Mouse (Mus musculus) liver, embryonic 15.5 days (tissue): ENCODE data around the gene Dnaja3. TPM values are rescaled to one million over a fixed set of nuclear protein-coding genes. Genes with fewer than 3 reads are reported as not detected.

Source experiments
- ATAC-seq: fragments of 200-750 bp; cut with Nextera tagmentation; 2 replicates; pipeline ENCODE4 v1.8.0; 2017; ENCODE audit warnings: moderate number of reproducible peaks, mild to moderate bottlenecking, moderate library complexity; ENCODE audit not compliant: insufficient read depth
- H3K27ac ChIP-seq: fragments of 300-500 bp; sonication (generic); replicated peaks from 2 replicates; pipeline ENCODE4 v1.5.1; 2015; ENCODE audit warnings: mild to moderate bottlenecking, inconsistent platforms
- H3K27me3 ChIP-seq: fragments of 300-500 bp; sonication (generic); 2 replicates; pipeline ENCODE4 v1.6.1; 2015; ENCODE audit warnings: mild to moderate bottlenecking, inconsistent platforms
- H3K36me3 ChIP-seq: fragments of 300-500 bp; sonication (generic); replicated peaks from 2 replicates; pipeline ENCODE4 v1.6.1; 2015; ENCODE audit warnings: moderate library complexity, mild to moderate bottlenecking, inconsistent platforms
- H3K4me1 ChIP-seq: fragments of 300-500 bp; sonication (generic); replicated peaks from 2 replicates; pipeline ENCODE4 v1.6.1; 2015; ENCODE audit warnings: inconsistent platforms
- H3K4me2 ChIP-seq: fragments of 300-500 bp; sonication (generic); 2 replicates; pipeline ENCODE4 v1.6.1; 2015; ENCODE audit warnings: moderate library complexity, mild to moderate bottlenecking, inconsistent platforms
- H3K4me3 ChIP-seq: fragments of 300-500 bp; sonication (generic); replicated peaks from 2 replicates; pipeline ENCODE4 v1.5.1; 2015; ENCODE audit warnings: mild to moderate bottlenecking, inconsistent platforms
- H3K9ac ChIP-seq: fragments of 300-500 bp; sonication (generic); 2 replicates; pipeline ENCODE4 v1.6.1; 2015; ENCODE audit warnings: moderate library complexity, mild to moderate bottlenecking, inconsistent platforms
- H3K9me3 ChIP-seq: fragments of 300-500 bp; sonication (generic); replicated peaks from 2 replicates; pipeline ENCODE4 v1.6.1; 2016; ENCODE audit warnings: inconsistent platforms
- WGBS: fragments of 180-500 bp; shearing (Covaris S2); methylation state at CpG from one replicate; pipeline ENCODE4 v1.1.7; 2015; ENCODE audit warnings: mixed read lengths; ENCODE audit not compliant: insufficient replicate concordance; 5-methylcytosine and 5-hydroxymethylcytosine counted together
- polyA plus RNA-seq: library from polyadenylated mRNA; unstranded; fragments of >200 nt; fragmentation: Nextera tagmentation; extraction: Ambion mirVana; gene quantifications from 2 replicates; pipeline ENCODE4 v1.2.1, GENCODE M21; 2015

Dnaja3 gene
- polyA plus RNA-seq, 1 experiment from 2014 or later: 45.7 TPM

GRCm38 (mm10) chr16:4701211-4701610 lies 61.4 kb downstream of the Dnaja3 start:
- Histone ChIP-seq H3K36me3 (peaks cover 96% of the 10 kb centered on the region), H3K9me3 (no peaks in the 10 kb centered on the region), H3K9ac (no peak overlapping the region), H3K27ac (no peak overlapping the region), H3K4me2 (no peak overlapping the region), H3K27me3 (no peaks in the 10 kb centered on the region), H3K4me3 (no peak overlapping the region), H3K4me1 (0 out of 2 replicates have a peak, but pooled peaks cover 10% of the 10 kb centered on the region)
- WGBS: 78% methylated on average over 3 of the region's 3 CpGs
- ATAC-seq: no peak

- peak; percentile 88 for ATAC-seq
- 70% methylated on average over 1 of the region's 1 CpGs for WGBS
- Histone ChIP-seq H3K4me2 (no peak overlapping the region), H3K27me3 (no peaks in the 10 kb centered on the region), H3K9me3 (no peaks in the 10 kb centered on the region), H3K27ac (peak overlapping the region; percentile 48; the same call in 1 of the 2 replicates), H3K4me1 (0 out of 2 replicates have a peak, but pooled peaks cover 10% of the 10 kb centered on the region), H3K9ac (no peak overlapping the region), H3K4me3 (no peak overlapping the region), H3K36me3 (peaks cover 95% of the 10 kb centered on the region)
Measured at GRCm38 (mm10) chr16:4702646-4703045, 62.9 kb downstream of the Dnaja3 start.

DNA sequence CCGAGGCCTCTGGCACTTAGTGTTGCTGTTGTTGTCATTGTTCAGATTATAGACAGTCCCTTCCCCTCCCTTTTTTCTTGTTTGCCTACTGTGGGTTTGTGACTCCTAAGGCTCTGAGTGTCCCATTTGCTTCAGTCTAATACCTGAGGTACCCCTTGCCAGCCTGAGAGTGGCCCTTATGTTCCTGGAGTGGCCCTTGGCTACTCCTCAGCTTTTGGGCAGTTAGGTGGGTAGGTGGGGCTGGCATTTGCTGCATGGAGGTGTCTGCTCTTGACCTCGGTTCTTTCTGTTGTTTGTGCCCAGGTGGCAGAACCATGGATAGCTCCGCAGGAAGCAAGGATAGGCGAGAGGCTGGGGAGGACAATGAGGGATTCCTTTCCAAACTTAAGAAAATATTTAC lies 65.8 kb downstream of the Dnaja3 start:
- ATAC-seq: no peak
- no peaks in the 10 kb centered on the region for H3K27me3 ChIP-seq
- WGBS: 69% methylated on average over 4 of the region's 4 CpGs
- no peaks in the 10 kb centered on the region for H3K9me3 ChIP-seq
- no peak overlapping the region for H3K4me3 ChIP-seq
- no peak overlapping the region for H3K4me2 ChIP-seq
- H3K4me1 ChIP-seq: 0 out of 2 replicates have a peak, but pooled peaks cover 10% of the 10 kb centered on the region
- no peak overlapping the region for H3K9ac ChIP-seq
- H3K27ac ChIP-seq: no peak overlapping the region
- peaks cover 97% of the 10 kb centered on the region for H3K36me3 ChIP-seq

- no peak overlapping the region for H3K4me3 ChIP-seq
- no peak overlapping the region for H3K9ac ChIP-seq
- ATAC-seq: no peak
- 90% methylated on average over 4 of the region's 4 CpGs for WGBS
- no peak overlapping the region for H3K4me2 ChIP-seq
- H3K9me3 ChIP-seq: no peaks in the 10 kb centered on the region
- H3K27ac ChIP-seq: no peak overlapping the region
- peaks cover 99% of the 10 kb centered on the region for H3K36me3 ChIP-seq
- no peaks in the 10 kb centered on the region for H3K27me3 ChIP-seq
- H3K4me1 ChIP-seq: no peaks in the 10 kb centered on the region
Measured at GRCm38 (mm10) chr16:4711173-4711572, 71.4 kb downstream of the Dnaja3 start.

- no peak for ATAC-seq
- peaks cover 80% of the 10 kb centered on the region for H3K36me3 ChIP-seq
- H3K4me2 ChIP-seq: no peak overlapping the region
- H3K27ac ChIP-seq: no peak overlapping the region
- WGBS: 81% methylated on average over 17 of the region's 17 CpGs
- no peak overlapping the region for H3K9ac ChIP-seq
- H3K4me3 ChIP-seq: no peak overlapping the region
- H3K4me1 ChIP-seq: peaks cover 9% of the 10 kb centered on the region
- H3K9me3 ChIP-seq: no peaks in the 10 kb centered on the region
- H3K27me3 ChIP-seq: no peaks in the 10 kb centered on the region
Measured at GRCm38 (mm10) chr16:4713861-4714710, 74.3 kb downstream of the Dnaja3 start.

DNA sequence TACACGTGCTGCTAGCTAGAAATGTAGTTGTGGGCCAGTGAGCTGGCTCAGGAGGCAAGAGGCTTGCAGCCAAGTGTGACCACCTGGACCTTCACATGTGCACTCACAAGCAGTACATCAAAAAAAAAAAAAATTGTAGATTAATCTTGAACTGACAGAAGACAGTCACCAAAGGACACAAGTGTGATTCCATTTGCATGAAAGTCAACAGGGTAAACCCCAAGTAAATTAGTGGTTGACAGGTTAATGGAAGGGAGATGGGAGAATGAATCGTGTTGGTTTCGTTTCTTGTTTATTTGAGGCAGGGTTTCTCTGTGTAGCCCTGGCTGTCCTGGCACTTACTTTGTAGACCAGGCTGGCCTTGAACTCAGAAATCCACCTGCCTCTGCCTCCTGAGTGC lies 78.1 kb downstream of the Dnaja3 start:
- 43% methylated on average over 3 of the region's 3 CpGs for WGBS
- Histone ChIP-seq H3K36me3 (peaks cover 42% of the 10 kb centered on the region), H3K27me3 (no peaks in the 10 kb centered on the region), H3K27ac (no peak overlapping the region), H3K4me3 (peak overlapping the region; percentile 77), H3K9ac (peak overlapping the region; percentile 74), H3K4me2 (peak overlapping the region; percentile 81), H3K4me1 (peaks cover 32% of the 10 kb centered on the region), H3K9me3 (no peaks in the 10 kb centered on the region)
- no peak for ATAC-seq

DNA sequence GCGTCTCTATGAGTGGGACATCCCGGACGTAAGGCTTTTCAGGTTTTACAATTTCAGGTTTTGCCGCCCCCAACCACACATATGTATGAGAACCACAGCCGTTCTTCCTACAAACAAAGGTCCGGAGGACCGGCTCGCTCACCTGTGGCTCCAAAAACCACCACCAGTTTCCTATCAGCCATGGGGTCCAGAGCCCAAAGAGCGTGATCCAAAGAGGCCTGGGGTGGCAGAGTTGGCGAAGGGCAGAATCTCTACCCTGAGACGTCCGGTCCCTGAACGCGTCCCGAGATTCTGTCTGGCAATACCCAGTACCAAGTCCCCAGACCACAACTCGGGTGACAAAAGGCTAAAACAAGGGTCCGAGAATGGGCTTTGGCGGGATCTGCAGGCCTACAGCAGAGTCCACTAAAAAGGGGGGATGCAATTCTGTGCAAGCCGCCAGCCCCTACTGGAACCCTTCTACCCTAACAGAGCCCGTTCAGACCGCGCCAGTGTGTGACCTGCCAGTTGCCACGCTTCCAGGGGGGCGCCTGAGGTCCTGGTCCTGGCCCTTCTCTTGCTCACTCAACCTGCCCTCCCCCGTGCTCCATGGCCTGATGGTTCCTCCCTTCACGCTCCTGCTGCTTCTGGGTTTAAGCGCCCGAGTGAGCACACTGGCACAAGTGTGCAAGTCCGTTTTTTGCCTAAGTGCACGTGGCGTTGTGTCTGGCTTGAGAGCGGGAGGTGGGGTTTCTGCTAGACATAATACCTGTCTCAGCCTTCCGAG lies 79.1 kb downstream of the Dnaja3 start, which contains the start of gene Nmral1:
Gene Nmral1 (minus strand): TSS at position 604 of the 766 bp plus-strand sequence.
- peak within 1 kb of the TSS; percentile 74 for H3K9ac ChIP-seq
- peaks cover 36% of the 10 kb centered on the region for H3K4me1 ChIP-seq
- H3K4me3 ChIP-seq: peak within 1 kb of the TSS; percentile 77
- peak within 1 kb of the TSS; percentile 81 for H3K4me2 ChIP-seq
- peak within 1 kb of the TSS; percentile 78 for H3K27ac ChIP-seq
- peaks cover 31% of the 10 kb centered on the region for H3K36me3 ChIP-seq
- 12% methylated on average over 33 of the region's 33 CpGs for WGBS
- H3K27me3 ChIP-seq: no peaks in the 10 kb centered on the region
- peak; percentile 83 for ATAC-seq
- H3K9me3 ChIP-seq: no peaks in the 10 kb centered on the region

DNA sequence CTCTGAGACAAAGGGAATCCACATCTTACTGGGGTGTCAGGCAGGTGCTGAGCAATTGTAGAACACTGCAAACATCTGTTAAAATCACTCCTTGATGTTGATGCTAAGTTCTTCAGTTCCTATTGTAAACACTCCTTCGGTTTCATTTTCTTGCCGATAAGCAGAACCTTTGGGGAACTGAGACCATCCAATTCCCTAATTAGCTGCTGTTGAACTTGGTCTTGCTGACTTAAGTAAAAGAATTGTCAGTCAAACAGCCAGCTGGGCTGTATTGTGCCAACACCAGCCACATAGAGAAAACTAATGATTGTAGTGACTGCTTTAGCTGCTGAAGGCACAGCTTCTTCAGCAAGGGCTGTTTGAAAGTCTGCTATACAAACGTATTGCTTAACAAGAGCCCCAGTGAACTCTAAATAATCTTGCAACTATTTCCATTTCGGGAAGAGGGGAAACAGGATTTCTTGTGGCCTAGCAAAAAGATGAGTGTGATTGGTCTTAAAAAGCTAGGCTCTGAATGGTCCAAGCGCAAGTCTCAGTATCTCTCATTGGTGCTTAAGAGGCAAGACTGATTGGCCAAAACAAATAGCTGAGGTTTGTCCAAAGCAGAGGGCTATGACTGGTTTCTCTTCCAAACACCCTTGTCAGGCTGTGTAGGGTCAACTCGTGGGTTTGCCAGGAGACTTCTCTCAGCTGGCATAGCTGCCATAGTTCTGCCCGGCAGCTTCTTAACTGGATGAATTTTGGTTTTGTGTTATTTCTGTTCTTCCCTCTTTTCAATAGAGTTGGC lies 82.5 kb downstream of the Dnaja3 start:
- no peak overlapping the region for H3K9ac ChIP-seq
- no peak for ATAC-seq
- H3K27ac ChIP-seq: peak overlapping the region; percentile 60
- H3K4me2 ChIP-seq: peak overlapping the region; percentile 25
- H3K9me3 ChIP-seq: no peaks in the 10 kb centered on the region
- H3K4me3 ChIP-seq: no peak overlapping the region
- WGBS: 53% methylated on average over 7 of the region's 7 CpGs
- H3K4me1 ChIP-seq: peaks cover 54% of the 10 kb centered on the region
- H3K36me3 ChIP-seq: no peaks in the 10 kb centered on the region
- H3K27me3 ChIP-seq: no peaks in the 10 kb centered on the region

DNA sequence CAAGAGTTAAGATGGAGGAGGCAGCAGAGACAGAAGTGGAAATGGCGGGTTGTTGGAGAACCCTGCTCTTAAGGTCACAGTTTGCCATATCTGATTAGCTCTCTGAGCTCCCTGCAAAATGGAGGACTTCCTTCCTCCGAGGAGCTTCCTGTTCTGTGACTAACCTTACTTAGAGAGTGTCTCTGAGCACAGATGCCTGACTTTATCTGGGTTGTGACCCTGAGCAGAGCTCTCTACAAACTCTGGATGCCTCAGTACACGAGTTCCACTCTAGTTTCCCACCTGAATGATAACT lies 83.1 kb downstream of the Dnaja3 start:
- H3K36me3 ChIP-seq: no peaks in the 10 kb centered on the region
- H3K27ac ChIP-seq: peak overlapping the region; percentile 60
- H3K4me1 ChIP-seq: peaks cover 54% of the 10 kb centered on the region
- no peaks in the 10 kb centered on the region for H3K27me3 ChIP-seq
- H3K9ac ChIP-seq: no peak overlapping the region
- WGBS: 24% methylated on average over 3 of the region's 3 CpGs
- H3K4me2 ChIP-seq: 0 out of 2 replicates have a peak overlapping the region, but pooled peaks have one; percentile 18
- ATAC-seq: no peak
- no peaks in the 10 kb centered on the region for H3K9me3 ChIP-seq
- H3K4me3 ChIP-seq: no peak overlapping the region

GRCm38 (mm10) chr16:4725266-4725665 lies 85.5 kb downstream of the Dnaja3 start:
- Histone ChIP-seq H3K36me3 (no peaks in the 10 kb centered on the region), H3K9ac (peak overlapping the region; percentile 94; the same call in 1 of the 2 replicates), H3K27me3 (no peaks in the 10 kb centered on the region), H3K27ac (no peak overlapping the region), H3K4me3 (no peak overlapping the region), H3K4me2 (peak overlapping the region; percentile 97; the same call in 1 of the 2 replicates), H3K4me1 (peaks cover 49% of the 10 kb centered on the region), H3K9me3 (no peaks in the 10 kb centered on the region)
- WGBS: 76% methylated on average over 4 of the region's 4 CpGs
- ATAC-seq: no peak
